Mouse (Mus musculus) hindbrain, embryonic 15.5 days (tissue): ENCODE results near the gene Grk6. TPM values are rescaled to one million over a fixed set of nuclear protein-coding genes. Genes with fewer than 3 reads are reported as not detected.

Experiments
- ATAC-seq: fragments of 200-750 bp; cut with Nextera tagmentation; 2 replicates; pipeline ENCODE4 v1.8.0; 2017; ENCODE audit warnings: low read depth, moderate number of reproducible peaks, moderate TSS enrichment; ENCODE audit not compliant: low FRiP score
- H3K27ac ChIP-seq: fragments of 300-500 bp; sonication (generic); replicated peaks from 2 replicates; pipeline ENCODE4 v1.5.1; 2015; ENCODE audit warnings: mild to moderate bottlenecking, inconsistent platforms
- H3K27me3 ChIP-seq: fragments of 300-500 bp; sonication (generic); 2 replicates; pipeline ENCODE4 v1.6.1; 2015; ENCODE audit warnings: control low read depth, inconsistent platforms
- H3K36me3 ChIP-seq: fragments of 300-500 bp; sonication (generic); 2 replicates; pipeline ENCODE4 v1.6.1; 2015; ENCODE audit warnings: control low read depth, inconsistent platforms
- H3K4me1 ChIP-seq: fragments of 300-500 bp; sonication (generic); replicated peaks from 2 replicates; pipeline ENCODE4 v1.6.1; 2015; ENCODE audit warnings: control low read depth, inconsistent platforms
- H3K4me2 ChIP-seq: fragments of 300-500 bp; sonication (generic); 2 replicates; pipeline ENCODE4 v1.6.1; 2015; ENCODE audit warnings: moderate library complexity, mild to moderate bottlenecking, inconsistent platforms
- H3K4me3 ChIP-seq: fragments of 300-500 bp; sonication (generic); 2 replicates; pipeline ENCODE4 v1.5.1; 2015; ENCODE audit warnings: mild to moderate bottlenecking, inconsistent platforms
- H3K9ac ChIP-seq: fragments of 300-500 bp; sonication (generic); 2 replicates; pipeline ENCODE4 v1.6.1; 2015; ENCODE audit warnings: inconsistent platforms
- H3K9me3 ChIP-seq: fragments of 300-500 bp; sonication (generic); 2 replicates; pipeline ENCODE4 v1.6.1; 2016; ENCODE audit warnings: control low read depth, inconsistent platforms
- WGBS: fragments of 180-500 bp; shearing (Covaris S2); methylation state at CpG from one replicate; pipeline ENCODE4 v1.1.7; 2015; 5-methylcytosine and 5-hydroxymethylcytosine counted together
- microRNA-seq: library from miRNA; unstranded; fragments of <30 nt; microRNA quantifications from one replicate; pipeline ENCODE4, GENCODE M21; 2016
- polyA plus RNA-seq: library from polyadenylated mRNA; unstranded; fragments of >200 nt; fragmentation: Nextera tagmentation; extraction: Ambion mirVana; gene quantifications from 2 replicates; pipeline ENCODE4 v1.2.1, GENCODE M21; 2015

Grk6 gene
- polyA plus RNA-seq, 1 experiment from 2014 or later, result 40.7 TPM

- H3K27ac ChIP-seq, result no peak overlapping the region
- no peaks in the 10 kb centered on the region for H3K27me3 ChIP-seq
- no peak overlapping the region for H3K4me2 ChIP-seq
- WGBS, result 85% methylated on average over 6 of the region's 6 CpGs
- H3K4me3 ChIP-seq, result no peak overlapping the region
- H3K4me1 ChIP-seq, result peaks cover 28% of the 10 kb centered on the region
- H3K9me3 ChIP-seq, result no peaks in the 10 kb centered on the region
- no peak for ATAC-seq
- H3K36me3 ChIP-seq, result peaks cover 4% of the 10 kb centered on the region; the same call in 1 of the 2 replicates
- no peak overlapping the region for H3K9ac ChIP-seq
These were observed 51.8 kb downstream of the Grk6 start for GRCm38 (mm10) chr13:55496661-55497060.

- no peak overlapping the region for H3K4me2 ChIP-seq
- H3K9ac ChIP-seq, result no peak overlapping the region
- 60% methylated on average over 11 of the region's 11 CpGs for WGBS
- peaks cover 22% of the 10 kb centered on the region for H3K36me3 ChIP-seq
- no peak overlapping the region for H3K4me3 ChIP-seq
- ATAC-seq, result no peak
- peaks cover 28% of the 10 kb centered on the region for H3K4me1 ChIP-seq
- no peak overlapping the region for H3K27ac ChIP-seq
- no peaks in the 10 kb centered on the region for H3K9me3 ChIP-seq
- H3K27me3 ChIP-seq, result no peaks in the 10 kb centered on the region
These were observed 54.0 kb downstream of the Grk6 start for GRCm38 (mm10) chr13:55498906-55499305.

GRCm38 (mm10) chr13:55500575-55500974, 55.7 kb downstream of the Grk6 start:
- Histone ChIP-seq H3K36me3 (peaks cover 39% of the 10 kb centered on the region), H3K4me1 (peaks cover 13% of the 10 kb centered on the region), H3K27me3 (no peaks in the 10 kb centered on the region), H3K4me3 (no peak overlapping the region), H3K9me3 (no peaks in the 10 kb centered on the region), H3K4me2 (no peak overlapping the region), H3K27ac (no peak overlapping the region), H3K9ac (no peak overlapping the region)
- WGBS, result 83% methylated on average over 10 of the region's 10 CpGs
- no peak for ATAC-seq

- H3K36me3 ChIP-seq, result peaks cover 55% of the 10 kb centered on the region
- WGBS, result 86% methylated on average over 8 of the region's 8 CpGs
These were observed 57.5 kb downstream of the Grk6 start for GRCm38 (mm10) chr13:55502405-55502804.

GRCm38 (mm10) chr13:55504390-55504789, 59.5 kb downstream of the Grk6 start:
- no peak for ATAC-seq
- H3K4me1 ChIP-seq, result no peaks in the 10 kb centered on the region
- 75% methylated on average over 5 of the region's 5 CpGs for WGBS
- no peak overlapping the region for H3K27ac ChIP-seq
- H3K27me3 ChIP-seq, result no peaks in the 10 kb centered on the region
- peaks cover 53% of the 10 kb centered on the region for H3K36me3 ChIP-seq
- no peak overlapping the region for H3K9ac ChIP-seq
- no peak overlapping the region for H3K4me3 ChIP-seq
- no peak overlapping the region for H3K4me2 ChIP-seq
- no peaks in the 10 kb centered on the region for H3K9me3 ChIP-seq

More at GRCm38 (mm10) chr13:55502405-55502804, 57.5 kb downstream of the Grk6 start:
- Histone ChIP-seq H3K27me3 (no peaks in the 10 kb centered on the region), H3K4me3 (no peak overlapping the region), H3K4me1 (no peaks in the 10 kb centered on the region), H3K9me3 (no peaks in the 10 kb centered on the region), H3K27ac (no peak overlapping the region), H3K9ac (no peak overlapping the region), H3K4me2 (no peak overlapping the region)
- no peak for ATAC-seq

- no peak overlapping the region for H3K4me2 ChIP-seq
- H3K4me3 ChIP-seq, result no peak overlapping the region
- H3K27me3 ChIP-seq, result no peaks in the 10 kb centered on the region
- H3K4me1 ChIP-seq, result peaks cover 6% of the 10 kb centered on the region
- H3K36me3 ChIP-seq, result peaks cover 53% of the 10 kb centered on the region
- H3K27ac ChIP-seq, result no peak overlapping the region
- WGBS, result 93% methylated on average over 9 of the region's 9 CpGs
- no peak overlapping the region for H3K9ac ChIP-seq
- ATAC-seq, result no peak
- no peaks in the 10 kb centered on the region for H3K9me3 ChIP-seq
These were observed 60.9 kb downstream of the Grk6 start for GRCm38 (mm10) chr13:55505810-55506209.

GRCm38 (mm10) chr13:55506697-55507096, 61.8 kb downstream of the Grk6 start:
- Histone ChIP-seq H3K9me3 (no peaks in the 10 kb centered on the region), H3K27ac (no peak overlapping the region), H3K36me3 (peaks cover 53% of the 10 kb centered on the region), H3K9ac (no peak overlapping the region), H3K4me2 (no peak overlapping the region), H3K27me3 (no peaks in the 10 kb centered on the region), H3K4me3 (no peak overlapping the region), H3K4me1 (peaks cover 14% of the 10 kb centered on the region)
- ATAC-seq, result no peak
- WGBS, result 84% methylated on average over 10 of the region's 10 CpGs

GRCm38 (mm10) chr13:55507877-55508276, 63.0 kb downstream of the Grk6 start:
- ATAC-seq, result no peak
- no peak overlapping the region for H3K4me3 ChIP-seq
- H3K4me1 ChIP-seq, result peaks cover 25% of the 10 kb centered on the region
- H3K9me3 ChIP-seq, result no peaks in the 10 kb centered on the region
- WGBS, result 64% methylated on average over 11 of the region's 11 CpGs
- peaks cover 46% of the 10 kb centered on the region for H3K36me3 ChIP-seq
- H3K4me2 ChIP-seq, result no peak overlapping the region
- no peak overlapping the region for H3K27ac ChIP-seq
- no peak overlapping the region for H3K9ac ChIP-seq
- H3K27me3 ChIP-seq, result no peaks in the 10 kb centered on the region

- Histone ChIP-seq H3K4me3 (no peak overlapping the region), H3K9ac (no peak overlapping the region), H3K4me2 (no peak overlapping the region), H3K4me1 (peaks cover 25% of the 10 kb centered on the region), H3K36me3 (peaks cover 39% of the 10 kb centered on the region), H3K27ac (no peak overlapping the region), H3K9me3 (no peaks in the 10 kb centered on the region), H3K27me3 (no peaks in the 10 kb centered on the region)
- no peak for ATAC-seq
- WGBS, result 89% methylated on average over 10 of the region's 10 CpGs
These were observed 63.7 kb downstream of the Grk6 start for GRCm38 (mm10) chr13:55508531-55508930.

- Histone ChIP-seq H3K36me3 (peaks cover 22% of the 10 kb centered on the region), H3K9me3 (no peaks in the 10 kb centered on the region), H3K4me2 (no peak overlapping the region; the same call in 1 of the 2 replicates), H3K27me3 (no peaks in the 10 kb centered on the region), H3K27ac (peak overlapping the region; percentile 47; the same call in 1 of the 2 replicates), H3K9ac (no peak overlapping the region), H3K4me3 (no peak overlapping the region), H3K4me1 (peaks cover 30% of the 10 kb centered on the region)
- WGBS, result 38% methylated on average over 3 of the region's 3 CpGs
- no peak for ATAC-seq
These were observed 65.4 kb downstream of the Grk6 start for GRCm38 (mm10) chr13:55510332-55510667.

Small RNAs within 50 kb of the gene (microRNA-seq; reads per million reads assigned to microRNA genes)
- gene Mir6943 (not detected), gene Mir6944 (79.8 reads per million, percentile 49 among the genes with 10 or more reads in this experiment), gene Mir6945 (2.2 reads per million, percentile 3 among the genes with 10 or more reads in this experiment)

Other genes with a start within 250 kb of the Grk6 start
- gene Nsd1, start 235.3 kb upstream of the Grk6 start, polyA plus RNA-seq, result 49.1 and 58.4 TPM in 2 replicates
- gene Prelid1, start 124.6 kb upstream of the Grk6 start, polyA plus RNA-seq, result 338 and 343 TPM in 2 replicates
- gene Rab24, start 123.1 kb upstream of the Grk6 start, polyA plus RNA-seq, result 103 and 108 TPM in 2 replicates
- 11.3 and 14.4 TPM in 2 replicates for gene Mxd3, start 115.2 kb upstream of the Grk6 start, polyA plus RNA-seq
- 49.5 and 50.1 TPM in 2 replicates for gene Lman2, start 82.3 kb upstream of the Grk6 start, polyA plus RNA-seq
- 0.29 and 0.41 TPM in 2 replicates for gene Rgs14, start 75.3 kb upstream of the Grk6 start, polyA plus RNA-seq
- 0.04 and 0.17 TPM in 2 replicates for gene Slc34a1, start 46.9 kb upstream of the Grk6 start, polyA plus RNA-seq
- 0.72 and 1.1 TPM in 2 replicates for gene Pfn3, start 29.8 kb upstream of the Grk6 start, polyA plus RNA-seq
- gene F12, start 18.3 kb upstream of the Grk6 start, polyA plus RNA-seq, result 0.17 and 0.66 TPM in 2 replicates
- gene Prr7, start 19.2 kb downstream of the Grk6 start, polyA plus RNA-seq, result 4.6 and 5.1 TPM in 2 replicates
- 498 and 572 TPM in 2 replicates for gene Dbn1, start 43.0 kb downstream of the Grk6 start, polyA plus RNA-seq
- 158 and 171 TPM in 2 replicates for gene Pdlim7, start 68.6 kb downstream of the Grk6 start, polyA plus RNA-seq
- 5.2 and 5.3 TPM in 2 replicates for gene Dok3, start 84.2 kb downstream of the Grk6 start, polyA plus RNA-seq
- 54.5 and 58.8 TPM in 2 replicates for gene Ddx41, start 91.6 kb downstream of the Grk6 start, polyA plus RNA-seq
- 52.9 and 54.8 TPM in 2 replicates for gene Fam193b, start 126.0 kb downstream of the Grk6 start, polyA plus RNA-seq
- gene Tmed9, start 128.7 kb downstream of the Grk6 start, polyA plus RNA-seq, result 98.0 and 101 TPM in 2 replicates
- 44.8 and 46.0 TPM in 2 replicates for gene B4galt7, start 154.8 kb downstream of the Grk6 start, polyA plus RNA-seq
- gene Caml, start 177.9 kb downstream of the Grk6 start, polyA plus RNA-seq, result 98.6 and 103 TPM in 2 replicates
- 23.9 and 24.1 TPM in 2 replicates for gene Ddx46, start 190.0 kb downstream of the Grk6 start, polyA plus RNA-seq
- gene B230219D22Rik, start 248.1 kb downstream of the Grk6 start, polyA plus RNA-seq, result 74.1 and 76.9 TPM in 2 replicates